Mouse (Mus musculus): ENCODE results near the gene Pcare.

Gene Pcare

DNA sequence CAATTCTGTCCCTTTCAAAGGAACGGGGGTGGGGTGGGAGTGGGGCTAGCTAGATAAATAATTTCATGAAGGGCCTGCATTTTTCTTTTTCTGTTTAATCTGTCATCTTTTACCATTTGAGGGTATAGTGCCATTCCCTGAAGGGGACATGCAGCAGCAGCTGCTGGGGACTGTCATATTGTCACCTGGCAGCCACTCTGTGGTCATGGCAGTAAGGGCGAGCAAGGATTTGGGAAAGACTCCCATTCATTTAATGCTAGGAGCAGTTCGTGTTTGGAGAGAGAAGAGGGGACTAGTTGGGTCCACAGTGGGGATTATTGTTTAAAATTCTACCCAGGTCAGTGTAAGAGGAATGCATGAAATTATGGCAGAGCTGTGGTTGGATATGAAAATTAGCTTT, 16.3 kb downstream of the Pcare start:
- DNase-seq (ENCODE audit: extremely low read depth, insufficient read length, low spot score) = no peak

DNA sequence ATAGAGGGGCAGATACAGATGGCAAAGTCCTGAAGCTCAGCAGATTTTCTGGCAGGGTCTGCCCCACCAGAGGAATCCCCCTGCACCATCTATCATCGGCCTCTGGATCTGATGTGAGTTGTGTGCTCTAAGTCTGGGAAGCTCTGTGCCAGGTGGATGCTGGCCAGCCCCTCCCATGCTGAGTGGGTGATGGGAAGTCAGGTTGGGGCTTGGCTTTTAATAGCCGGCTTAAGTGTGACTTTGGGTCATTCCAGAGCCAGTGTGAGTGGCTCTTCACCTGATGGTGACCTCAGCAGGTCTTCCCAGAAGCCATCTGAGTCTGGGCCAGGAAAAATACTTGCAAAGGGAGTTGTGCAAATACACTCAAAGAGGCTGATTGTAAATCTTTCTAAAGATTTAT, 22.0 kb downstream of the Pcare start:
- DNase-seq (ENCODE audit: extremely low read depth, insufficient read length, low spot score) = no peak

DNA sequence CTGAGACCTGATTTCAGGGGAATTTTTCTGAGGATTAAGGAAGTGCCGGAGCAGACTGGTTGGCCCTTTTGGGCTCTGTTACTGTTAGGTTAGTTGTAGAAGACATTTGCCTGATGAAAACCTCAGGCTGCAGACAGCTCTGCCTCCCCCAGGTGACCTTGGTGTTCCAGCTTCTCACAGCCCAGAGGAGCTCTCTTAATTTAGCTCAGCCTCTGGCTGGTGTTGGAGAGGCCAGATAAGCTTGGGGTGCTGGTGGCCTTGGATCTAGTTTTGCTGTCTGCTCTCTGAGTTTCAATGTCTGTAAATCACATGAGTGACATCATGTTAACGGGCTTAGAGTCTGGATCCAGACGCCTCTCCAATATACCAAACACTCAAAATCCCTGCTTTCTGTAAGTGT, 31.7 kb downstream of the Pcare start:
- no peak for DNase-seq (ENCODE audit: extremely low read depth, insufficient read length, low spot score)

DNA sequence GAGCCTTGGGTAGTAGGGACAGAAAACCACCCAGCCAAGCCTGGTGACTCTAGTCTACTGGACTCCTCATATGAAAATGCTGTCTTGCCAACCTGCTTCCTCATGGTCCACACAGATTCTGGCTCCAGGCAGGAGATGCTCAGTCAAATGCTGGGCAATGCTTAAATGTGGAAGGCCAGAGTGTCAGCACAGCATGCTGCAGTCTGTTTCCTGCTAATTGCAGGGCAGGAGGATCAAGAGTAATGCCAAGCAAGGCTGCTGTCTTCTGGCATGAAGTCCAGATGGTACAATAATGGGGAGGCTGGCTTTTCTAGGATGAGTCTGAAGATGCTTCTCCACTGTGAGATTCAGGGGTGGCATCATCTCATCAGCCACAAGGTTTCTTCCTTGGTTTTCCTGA, 32.3 kb downstream of the Pcare start:
- no peak for DNase-seq (ENCODE audit: extremely low read depth, insufficient read length, low spot score)

DNA sequence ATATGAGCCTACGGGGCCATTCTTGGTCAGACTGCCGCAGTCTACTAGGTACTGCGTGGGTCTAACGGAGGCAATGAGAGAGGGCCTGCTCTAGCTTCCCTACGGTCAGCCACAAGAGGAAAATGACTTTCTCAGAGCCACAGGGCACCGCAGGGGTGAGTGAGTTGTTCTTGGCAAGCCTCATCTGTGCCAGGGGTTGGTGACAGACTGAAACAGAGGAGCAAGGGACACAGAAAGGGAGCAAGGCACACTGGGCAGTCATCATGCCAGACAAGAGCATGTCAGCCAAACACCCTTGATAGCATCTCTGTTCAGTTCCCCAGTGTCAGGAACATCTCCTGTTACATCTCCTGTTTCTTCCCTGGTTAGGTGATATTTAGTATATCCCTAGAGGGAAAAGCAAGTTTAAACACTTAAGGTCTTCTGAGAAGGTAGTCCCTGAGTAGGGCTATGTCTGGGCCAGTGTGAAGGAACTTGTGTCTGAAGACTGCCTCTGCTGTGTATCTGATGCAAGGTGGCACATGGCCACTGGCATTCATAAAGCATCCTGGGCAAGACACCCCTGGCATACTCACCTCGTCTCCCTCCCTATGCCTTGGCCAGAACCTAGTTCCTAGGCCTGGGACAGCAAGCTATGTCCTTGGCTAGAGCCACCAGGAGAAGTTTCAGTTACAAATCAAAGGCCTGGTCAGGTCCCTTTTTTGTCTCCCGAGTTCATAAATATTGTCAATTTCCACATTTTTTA, 34.6 kb downstream of the Pcare start:
- no peak for DNase-seq (ENCODE audit: extremely low read depth, insufficient read length, low spot score)

DNA sequence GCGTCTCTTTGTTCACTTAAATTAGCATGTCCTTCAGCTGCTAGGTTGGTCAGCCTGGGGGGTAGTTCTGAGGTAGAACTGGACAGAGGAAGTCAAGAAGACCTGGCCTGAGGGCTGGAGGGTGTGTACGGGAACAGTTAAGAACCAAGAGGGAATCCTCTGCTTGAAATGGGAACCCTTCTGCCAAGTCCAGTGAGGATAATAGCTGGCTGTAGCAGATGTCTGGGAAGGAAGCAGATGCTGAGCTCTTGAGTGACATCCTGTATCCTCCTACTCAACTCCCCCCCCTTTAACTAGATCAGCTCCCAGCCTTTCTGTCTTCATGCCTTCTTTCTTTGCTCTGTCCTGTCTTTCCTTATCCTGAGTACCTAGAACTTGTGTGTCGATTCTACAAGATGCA, 37.7 kb downstream of the Pcare start:
- DNase-seq (ENCODE audit: extremely low read depth, insufficient read length, low spot score) = no peak

DNA sequence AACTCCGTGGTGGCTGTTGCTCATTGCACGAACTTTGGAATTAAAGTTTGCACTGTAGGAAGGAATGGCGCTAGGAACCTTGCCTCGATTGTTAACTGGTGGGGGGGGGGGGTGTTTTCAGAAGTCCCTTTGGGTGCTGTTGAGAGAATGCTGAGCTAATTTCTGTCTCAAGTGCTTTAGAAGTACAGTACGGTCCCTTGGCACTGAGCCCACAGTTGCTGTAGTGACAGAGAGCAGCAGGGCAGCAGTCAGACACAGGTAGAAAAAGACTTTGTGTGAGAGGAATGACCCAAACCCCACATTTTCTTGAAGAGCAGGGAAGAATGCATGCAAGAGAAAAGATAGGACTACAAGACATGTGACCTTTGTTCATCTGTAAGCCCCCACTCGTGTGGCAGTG, 40.4 kb downstream of the Pcare start:
- DNase-seq (ENCODE audit: extremely low read depth, insufficient read length, low spot score) = no peak

DNA sequence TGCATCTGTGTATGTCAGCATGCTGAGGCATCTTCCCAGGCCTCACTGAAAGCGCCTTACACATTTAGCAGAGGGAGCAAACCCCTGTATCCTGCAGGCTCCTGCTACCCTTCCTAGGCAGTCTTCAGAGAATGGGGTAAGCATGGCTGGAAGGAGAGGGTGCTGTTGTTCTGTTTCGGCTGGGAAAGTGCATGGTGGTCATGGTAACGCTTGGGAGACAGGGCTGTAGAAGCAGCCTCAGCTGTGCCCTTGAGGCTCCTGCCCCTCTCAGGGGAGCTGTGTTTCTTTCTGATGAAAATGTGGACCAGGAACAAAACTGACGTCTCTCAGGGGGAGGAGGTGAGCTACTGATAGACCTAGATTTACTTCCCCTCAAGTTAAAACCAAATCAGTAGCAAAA, 45.0 kb downstream of the Pcare start:
- DNase-seq (ENCODE audit: extremely low read depth, insufficient read length, low spot score) = no peak

DNA sequence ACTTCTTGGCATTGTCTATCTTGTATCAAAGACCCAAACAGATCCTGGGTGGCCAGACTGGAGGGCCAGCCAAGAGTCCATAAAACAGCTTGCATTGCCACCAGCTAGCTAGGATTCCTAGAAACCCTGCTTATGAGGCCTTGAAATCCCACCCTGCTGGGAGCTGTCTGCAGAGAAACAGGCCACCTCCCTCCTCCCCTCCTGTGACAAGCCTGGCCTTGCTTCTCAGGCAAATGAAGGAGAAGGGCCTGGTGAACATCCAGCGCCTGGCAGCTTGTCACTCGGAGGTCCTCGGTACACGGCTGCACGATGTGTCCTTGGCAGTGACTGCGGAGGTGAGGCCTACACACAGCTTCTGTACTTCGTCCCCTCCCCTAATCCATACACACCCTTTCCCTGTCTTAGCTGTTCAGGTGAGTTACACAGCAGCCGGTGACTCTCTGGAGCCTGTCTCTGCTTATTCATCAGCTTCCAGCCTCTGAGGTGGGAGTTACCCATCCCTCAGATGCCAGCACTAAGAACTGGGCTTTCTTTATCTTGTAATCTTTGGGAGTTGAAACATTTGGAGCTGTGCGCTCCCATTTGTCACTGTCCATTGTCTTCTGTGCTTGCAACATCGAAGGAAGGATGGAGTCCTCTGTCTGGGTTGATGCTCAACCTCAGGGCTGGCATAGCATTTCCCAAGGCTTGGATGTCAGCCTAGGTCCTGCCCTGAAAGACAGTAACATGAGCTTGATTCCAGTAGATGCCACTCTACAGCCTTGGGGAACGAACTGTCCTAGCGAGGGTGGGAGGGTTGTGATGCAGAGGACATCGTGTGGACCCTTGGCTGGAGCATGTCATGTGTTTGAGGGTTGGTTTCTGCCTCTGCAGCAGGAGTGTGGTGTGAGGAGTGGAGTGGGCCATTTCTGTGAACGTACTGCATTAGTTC, 46.9 kb downstream of the Pcare start:
- DNase-seq (ENCODE audit: extremely low read depth, insufficient read length, low spot score) = no peak

DNA sequence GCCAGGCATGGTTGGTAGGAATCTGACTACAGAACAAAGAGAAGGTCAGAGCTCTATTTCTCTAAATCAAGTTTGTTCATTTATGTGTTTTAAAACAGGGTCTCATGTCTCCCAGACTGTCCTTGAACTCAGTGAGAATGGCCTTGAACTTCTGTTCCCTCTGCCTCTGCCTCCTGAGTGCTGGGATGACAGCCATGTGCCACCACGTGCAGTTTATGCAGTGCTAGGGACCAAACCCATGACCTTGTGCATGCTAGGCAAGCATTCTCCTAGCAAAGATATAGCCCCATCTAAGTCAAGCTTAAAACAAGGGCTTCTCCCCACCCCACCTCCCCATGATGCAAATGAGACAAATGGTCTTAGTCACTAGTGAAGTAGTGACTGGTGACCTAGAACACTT, 47.6 kb downstream of the Pcare start:
- no peak for DNase-seq (ENCODE audit: extremely low read depth, insufficient read length, low spot score)

DNA sequence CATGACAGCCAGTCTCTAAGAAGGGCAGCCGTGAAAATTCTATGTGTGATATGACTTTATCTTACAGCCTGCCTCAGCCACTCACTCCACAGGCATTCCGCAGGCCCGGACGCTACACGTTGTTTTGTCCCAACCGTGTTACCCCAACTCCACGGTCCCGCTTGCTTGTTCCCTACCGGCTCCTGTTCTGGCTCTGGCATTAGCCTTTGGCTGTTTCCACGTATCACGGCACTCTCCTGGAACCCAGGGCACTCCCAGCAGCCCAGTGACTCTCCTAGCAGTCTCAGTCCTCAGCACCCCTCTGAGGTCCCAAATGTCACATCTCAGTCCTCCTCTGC, 54.1 kb downstream of the Pcare start:
- DNase-seq (ENCODE audit: extremely low read depth, insufficient read length, low spot score) = no peak

DNA sequence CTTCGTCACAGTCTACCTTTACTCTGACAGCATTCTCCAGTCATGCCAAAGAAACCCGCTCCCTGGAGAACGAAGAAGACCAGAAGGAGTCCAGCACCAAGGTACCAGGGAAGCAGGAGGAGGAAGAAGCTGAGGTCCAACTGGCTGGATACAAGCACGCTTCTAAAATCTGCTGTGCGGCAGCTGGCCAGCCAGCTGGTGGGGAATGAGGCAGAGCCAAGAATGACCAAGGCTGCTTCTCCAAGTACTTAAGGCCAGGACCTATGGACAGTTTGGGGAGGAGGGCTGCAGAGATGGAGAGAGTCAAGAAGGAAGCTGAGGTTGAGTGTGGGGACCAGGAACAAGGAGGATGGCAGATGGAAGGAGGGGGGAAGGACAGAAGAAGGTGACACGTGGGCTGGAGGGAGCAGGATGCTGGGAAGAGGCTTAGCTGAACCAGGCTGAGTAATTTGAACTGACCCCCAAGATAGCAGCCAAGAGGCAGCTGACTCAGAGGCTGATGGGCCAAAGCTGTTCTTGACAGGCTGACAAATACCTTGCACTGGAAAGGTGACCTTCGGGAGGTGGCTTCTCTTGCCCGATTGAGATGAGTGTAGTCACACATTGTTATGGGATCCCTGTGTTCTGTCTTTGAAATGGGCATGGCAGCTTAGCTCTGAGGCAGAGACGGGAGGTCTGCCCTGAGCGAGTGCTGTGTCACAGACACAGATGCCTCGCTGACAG, 54.6 kb downstream of the Pcare start:
- DNase-seq (ENCODE audit: extremely low read depth, insufficient read length, low spot score) = no peak

DNA sequence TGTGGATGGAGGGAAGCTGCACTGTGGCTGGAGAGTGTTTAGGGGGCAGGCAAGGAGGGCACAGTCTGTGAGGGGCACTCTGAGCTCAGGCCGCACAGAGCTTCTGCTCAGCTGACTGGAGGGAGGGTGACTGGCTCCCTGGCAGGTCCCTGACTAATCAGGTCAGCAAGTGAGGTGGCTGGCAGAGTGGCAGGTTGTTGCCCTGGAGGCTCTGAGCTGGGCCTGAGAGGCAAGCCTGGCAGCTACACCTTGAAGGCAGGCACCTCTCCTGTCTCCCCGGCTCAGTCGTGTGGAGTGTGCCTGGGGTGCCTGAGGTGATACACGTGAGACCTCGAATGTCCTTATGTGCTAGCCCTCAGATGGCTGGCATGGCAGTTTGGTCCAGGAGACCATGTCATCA, 56.3 kb downstream of the Pcare start:
- no peak for DNase-seq (ENCODE audit: extremely low read depth, insufficient read length, low spot score)

DNA sequence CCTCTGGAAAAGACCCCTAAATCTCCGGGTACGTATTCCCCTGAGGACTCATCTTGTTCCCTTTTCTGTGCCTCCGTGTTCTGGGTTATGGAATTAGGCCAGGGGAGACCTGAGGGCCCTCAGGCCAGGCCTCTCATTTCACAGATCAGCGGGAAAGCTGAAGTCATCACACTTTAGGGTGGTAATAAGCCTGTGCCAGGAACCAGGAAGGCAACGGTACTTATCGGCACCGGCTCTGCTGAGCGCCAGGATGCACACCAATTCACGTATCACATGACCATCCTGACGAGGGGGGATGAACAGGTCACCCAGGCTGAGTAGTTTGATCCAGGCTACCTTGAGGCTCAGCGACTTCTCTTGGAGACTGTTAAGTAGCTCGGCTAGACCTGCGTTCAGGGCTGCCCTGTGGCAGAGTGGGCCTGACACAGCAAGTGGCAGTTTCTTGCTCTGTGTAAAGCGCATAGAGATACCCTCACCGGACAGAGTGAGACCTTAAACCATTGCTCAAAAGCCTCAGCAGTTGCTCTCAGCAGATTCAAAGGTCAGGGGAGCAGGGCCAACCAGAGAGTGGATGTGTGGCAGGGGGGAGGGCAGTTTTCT, 56.9 kb downstream of the Pcare start:
- no peak for DNase-seq (ENCODE audit: extremely low read depth, insufficient read length, low spot score)

DNA sequence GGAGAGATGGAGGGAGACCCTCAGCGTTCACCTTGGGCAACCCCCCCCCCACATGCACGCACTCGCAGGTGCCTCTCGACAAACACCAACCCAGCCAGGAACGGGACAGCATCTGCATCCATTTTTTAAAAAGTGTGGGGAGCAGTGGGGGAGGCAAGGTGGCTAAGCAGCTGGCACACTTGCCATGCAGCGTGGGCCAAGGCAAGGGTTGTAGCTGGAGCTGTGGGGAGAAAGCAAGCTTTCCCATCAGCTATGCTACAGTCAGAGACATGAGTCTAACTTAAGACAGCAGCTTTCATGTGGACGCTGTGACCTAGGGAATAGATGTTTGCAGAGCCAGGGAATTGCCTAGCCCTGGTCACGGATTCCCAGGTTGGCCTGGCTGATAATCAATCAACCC, 57.5 kb downstream of the Pcare start:
- no peak for DNase-seq (ENCODE audit: extremely low read depth, insufficient read length, low spot score)

DNA sequence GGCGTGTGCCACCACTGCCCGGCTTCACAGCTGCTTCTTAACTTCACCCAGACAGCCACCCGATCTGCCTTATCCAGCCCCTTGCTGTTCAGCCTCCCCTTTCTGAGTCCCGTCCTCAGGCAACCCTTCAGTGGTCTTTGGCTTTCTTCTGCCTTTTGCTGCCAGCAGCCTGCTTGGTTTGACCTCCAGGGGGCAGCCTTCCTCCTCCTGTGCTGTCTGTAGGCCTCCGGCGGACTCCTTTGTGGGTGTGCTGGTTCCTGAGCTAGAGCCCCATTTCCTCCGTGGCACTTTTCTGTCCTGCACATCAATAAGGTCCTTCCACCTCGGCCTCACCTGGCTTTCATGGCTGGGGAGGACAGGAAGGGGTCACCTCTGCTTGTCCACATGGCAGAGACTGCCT, 58.9 kb downstream of the Pcare start:
- DNase-seq (ENCODE audit: extremely low read depth, insufficient read length, low spot score) = no peak

Measured in 3134 (cell line).